Mouse (Mus musculus) left cerebral cortex, postnatal 10 days (tissue): ENCODE measurements around the gene Olfr287. TPM values are rescaled to one million over a fixed set of nuclear protein-coding genes. Genes with fewer than 3 reads are reported as not detected.
A peak's percentile ranks its signal among the peaks of the same experiment; 100 is the strongest.

Source experiments
- DNase-seq, 2 experiments: peaks; one replicate each; pipeline ENCODE4 v3.0.0; 2021 to 2022; ENCODE audit warnings: low spot score in 2 of 2, mixed read lengths in 1 of 2; ENCODE audit errors: extremely low spot score in 1 of 2
- intact Hi-C: fragments of 180-260 bp; cut with DNase I; formaldehyde crosslinking; loops from one replicate; pipeline ENCODE4 v1.15.1; 2025
- total RNA-seq, 2 experiments: library from RNA; stranded (reverse); gene quantifications; 2 replicates each; pipeline ENCODE4 v1.2.3; 2021

The Olfr287 gene
- total RNA-seq = 1 to 10 TPM in 1 of 2 experiments, not detected in 1; 1.6 TPM

DNA sequence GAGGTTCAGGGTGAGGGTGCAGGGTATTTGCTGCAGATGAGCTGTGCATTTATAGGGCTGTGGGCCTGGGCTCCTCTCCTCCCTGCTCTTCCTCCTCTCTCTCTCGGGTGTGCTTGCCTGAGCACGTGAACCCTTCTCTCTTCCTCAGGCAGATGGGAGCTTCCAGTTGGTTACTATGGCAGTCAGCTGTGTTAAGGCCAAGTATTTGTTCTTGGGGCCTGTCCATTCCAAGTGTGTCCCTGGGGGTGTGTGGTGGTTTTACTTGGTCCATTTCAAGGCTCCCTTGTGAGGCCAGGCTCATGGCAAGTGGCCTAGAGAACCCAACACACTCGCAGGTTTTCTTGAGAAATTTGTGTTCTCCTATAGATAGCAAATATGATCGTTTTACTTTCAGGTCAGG is at the start of gene Olfr287, which contains the start of gene Gm44579:
Olfr287 (minus strand) TSS at position 180 of the 400 bp plus-strand sequence.
Gm44579 (minus strand) TSS at position 101 of the 400 bp plus-strand sequence.
- no peak for DNase-seq
- intact Hi-C loops = no loop called here

DNA sequence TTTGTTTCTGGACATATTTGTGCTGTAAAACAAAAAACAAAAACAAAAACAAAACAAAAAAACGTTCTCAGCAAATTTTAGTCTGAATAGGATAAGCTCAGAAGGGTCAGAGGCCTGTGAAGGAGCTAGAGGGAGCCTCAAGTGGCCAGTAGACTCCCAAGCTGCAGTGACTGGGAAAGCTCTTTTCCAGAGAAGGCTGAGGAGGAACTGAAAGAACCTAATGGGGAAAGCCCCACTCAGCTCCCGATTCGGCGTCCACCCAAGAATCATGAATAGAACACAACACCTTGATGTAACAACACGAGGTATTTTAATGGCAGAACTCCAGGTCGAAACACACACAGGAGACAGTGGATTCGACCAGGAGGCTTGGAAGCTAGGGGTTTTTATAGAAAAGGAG is 36.9 kb upstream of the Olfr287 start:
- intact Hi-C loops = no loop called here
- no peak for DNase-seq

DNA sequence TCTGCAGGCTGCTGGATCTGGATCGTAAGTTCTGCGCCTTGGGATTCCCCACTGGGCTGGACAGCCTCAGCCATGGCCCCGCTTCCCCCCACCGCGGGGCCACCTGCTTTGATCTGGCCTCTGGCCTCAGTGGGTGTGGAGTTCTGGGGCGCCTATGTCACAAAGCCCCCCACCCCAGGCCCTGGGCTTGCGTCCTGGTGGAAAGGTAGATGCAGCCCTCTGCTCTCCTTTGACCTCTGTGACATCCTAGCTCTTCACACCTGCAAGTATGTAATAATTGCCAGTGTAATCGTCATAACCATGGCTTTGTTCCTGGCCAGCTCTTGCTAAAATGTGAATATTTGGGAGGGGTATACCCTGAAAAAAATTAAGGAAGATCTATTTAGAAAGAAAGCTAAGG is 36.3 kb upstream of the Olfr287 start, which contains the start of gene H1fnt:
H1fnt (minus strand) TSS at position 101 of the 400 bp plus-strand sequence.
- DNase-seq = no peak
- intact Hi-C loops = no loop called here

DNA sequence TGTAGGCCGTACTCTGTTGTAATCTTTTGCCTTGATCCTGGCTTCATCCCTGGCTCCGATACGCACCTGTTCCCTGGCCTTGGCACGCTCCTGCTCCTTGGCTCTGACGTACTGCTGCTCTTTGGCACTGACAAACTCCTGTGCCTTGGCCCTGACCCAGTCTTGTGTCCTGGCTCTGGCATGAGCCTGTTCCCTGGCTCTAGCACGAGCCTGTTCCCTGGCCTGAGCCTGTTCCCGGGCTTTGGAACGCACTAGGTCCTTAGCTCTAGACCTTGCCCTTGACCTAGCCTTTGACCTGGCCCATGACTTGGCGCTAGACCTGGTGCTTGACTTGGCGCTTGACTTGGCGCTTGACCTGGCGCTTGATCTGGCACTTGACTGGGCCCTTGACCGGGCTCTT is 35.4 kb upstream of the Olfr287 start:
- DNase-seq = peak in 1 of 2 experiments; percentile 16
- intact Hi-C loops = no loop called here

- no peak for DNase-seq
- intact Hi-C loops = no loop called here
Measured at GRCm38 (mm10) chr15:98235442-98235841, 14.6 kb upstream of the Olfr287 start.

- no peak for DNase-seq
- intact Hi-C loops = no loop called here
Measured at GRCm38 (mm10) chr15:98234350-98234749, 13.5 kb upstream of the Olfr287 start, which contains the start of gene Olfr286. TSS of gene Olfr286 (minus strand) at chr15:98234450.

GRCm38 (mm10) chr15:98226096-98226495 is 5.2 kb upstream of the Olfr287 start:
- intact Hi-C loops = no loop called here

GRCm38 (mm10) chr15:98225610-98226009 is 4.8 kb upstream of the Olfr287 start:
- DNase-seq = no peak
- intact Hi-C loops = no loop called here

More at GRCm38 (mm10) chr15:98226096-98226495, 5.2 kb upstream of the Olfr287 start:
- no peak for DNase-seq

DNA sequence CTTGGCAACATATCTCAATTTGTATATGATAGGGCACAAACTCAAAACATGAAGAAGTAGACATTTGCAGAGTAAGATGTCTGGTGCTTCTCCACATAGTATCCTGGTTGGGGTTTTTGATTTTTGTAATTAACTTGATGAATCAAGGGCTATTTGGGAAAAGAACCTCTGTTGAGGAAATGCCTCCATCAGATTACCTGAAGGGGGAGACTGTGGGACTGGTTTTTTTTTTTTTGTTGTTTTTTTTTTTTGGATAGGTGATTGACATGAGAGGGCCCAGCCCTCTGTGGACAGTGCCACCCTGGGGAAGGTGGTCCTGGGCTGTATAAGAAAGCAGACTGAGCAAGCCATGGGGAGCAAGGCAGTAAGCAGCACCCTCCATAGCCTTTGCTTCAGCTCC is 1.5 kb upstream of the Olfr287 start:
- no peak for DNase-seq
- intact Hi-C loops = no loop called here

DNA sequence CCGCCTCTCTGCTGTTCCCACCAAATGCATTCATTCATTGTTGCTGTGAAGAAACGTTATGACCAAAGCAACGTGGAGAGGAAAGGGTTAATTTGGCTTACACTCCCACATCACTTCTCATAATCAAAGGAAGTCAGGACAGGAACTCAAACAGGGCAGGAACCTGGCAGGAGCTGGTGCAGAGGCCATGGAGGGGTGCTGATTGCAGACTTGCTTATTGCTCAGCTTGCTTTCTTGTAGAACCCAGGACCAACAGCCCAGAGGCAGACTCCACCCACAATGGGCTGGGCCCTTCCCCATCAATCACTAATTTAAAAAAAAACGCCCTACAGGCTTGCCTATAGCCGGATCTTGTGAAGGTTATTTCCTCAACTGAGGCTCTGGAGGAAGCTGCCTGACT is 6.7 kb downstream of the Olfr287 start:
- intact Hi-C loops = no loop called here
- DNase-seq = peak in 1 of 2 experiments; percentile 22

- intact Hi-C loops = no loop called here
- DNase-seq = no peak
Measured at GRCm38 (mm10) chr15:98213336-98213870, 7.5 kb downstream of the Olfr287 start.

DNA sequence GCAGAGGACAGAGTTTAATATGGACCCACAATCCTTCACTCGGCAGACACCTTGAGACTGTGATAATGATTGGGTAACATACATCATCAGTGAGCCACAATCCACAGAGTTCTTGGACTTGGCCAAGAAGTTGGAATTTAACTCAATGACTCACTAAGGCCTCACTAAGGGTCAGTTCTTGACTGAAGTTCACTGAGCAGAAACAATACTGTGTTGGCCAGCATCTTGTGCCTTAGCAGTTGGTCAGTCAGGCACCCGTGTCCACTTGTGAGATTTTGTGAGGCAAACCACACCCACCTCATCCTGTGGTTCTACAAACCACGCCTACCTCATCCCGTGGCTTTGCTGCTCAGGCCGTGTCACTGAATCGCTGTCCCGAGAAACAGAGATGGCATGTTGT is 11.2 kb downstream of the Olfr287 start:
- intact Hi-C loops = no loop called here

DNA sequence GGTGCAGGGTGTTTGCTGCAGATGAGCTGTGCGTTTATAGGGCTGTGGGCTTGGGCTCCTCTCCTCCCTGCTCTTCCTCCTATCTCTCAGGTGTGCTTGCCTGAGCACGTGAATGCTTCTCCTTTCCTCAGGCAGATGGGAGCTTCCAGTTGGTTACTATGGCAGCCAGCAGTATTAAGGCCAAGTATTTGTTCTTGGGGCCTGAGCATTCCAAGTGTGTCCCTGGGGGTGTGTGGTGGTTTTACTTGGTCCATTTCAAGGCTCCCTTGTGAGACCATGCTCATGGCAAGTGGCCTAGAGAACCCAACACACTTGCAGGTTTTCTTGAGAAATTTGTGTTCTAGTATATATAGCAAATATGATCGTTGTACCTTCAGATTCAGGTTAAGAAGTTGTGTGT is 25.4 kb downstream of the Olfr287 start, which contains the start of gene Olfr288:
Olfr288 (minus strand) TSS at position 101 of the 400 bp plus-strand sequence.
- no peak for DNase-seq
- intact Hi-C loops = no loop called here

More for the DNA sequence above, 11.2 kb downstream of the Olfr287 start:
- DNase-seq = no peak

DNA sequence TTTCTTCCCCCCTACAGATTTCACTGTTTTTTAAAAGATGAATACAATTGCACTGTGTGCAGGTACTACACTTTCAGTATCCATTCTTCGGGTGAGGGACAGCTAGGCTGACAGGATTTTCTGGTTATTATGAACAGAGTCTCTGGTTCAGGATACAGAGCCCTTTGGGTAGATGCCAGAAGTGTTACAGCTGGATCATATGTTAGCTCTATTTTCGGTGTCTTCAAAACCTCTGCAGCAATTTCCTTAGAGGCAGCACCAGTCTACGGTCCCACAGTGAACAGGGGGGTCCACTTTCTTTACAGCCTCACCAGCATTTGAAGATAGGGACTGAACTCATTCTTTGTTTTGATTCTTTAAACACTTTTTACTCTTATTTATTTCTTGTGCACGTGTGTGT is 36.4 kb downstream of the Olfr287 start:
- no peak for DNase-seq
- intact Hi-C loops = loop anchor here (5.0 to 10.0 kb wide), 2 partner anchors 223 to 320 kb away; no protein-coding TSS in a partner anchor

- no peak for DNase-seq
- intact Hi-C loops = loop anchor here (2.0 to 10.0 kb wide), 3 partner anchors 207 to 323 kb away; no protein-coding TSS in a partner anchor
Measured at GRCm38 (mm10) chr15:98181856-98182570, 38.8 kb downstream of the Olfr287 start.

- intact Hi-C loops = loop anchor here (2.0 to 10.0 kb wide), 3 partner anchors 208 to 324 kb away; no protein-coding TSS in a partner anchor
- DNase-seq = peak; percentile 89 to 95
Measured at GRCm38 (mm10) chr15:98181132-98181711, 39.6 kb downstream of the Olfr287 start.

- no peak for DNase-seq
- intact Hi-C loops = loop anchor here (2.0 to 10.0 kb wide), 3 partner anchors 208 to 324 kb away; no protein-coding TSS in a partner anchor
Measured at GRCm38 (mm10) chr15:98180567-98181131, 40.2 kb downstream of the Olfr287 start.

DNA sequence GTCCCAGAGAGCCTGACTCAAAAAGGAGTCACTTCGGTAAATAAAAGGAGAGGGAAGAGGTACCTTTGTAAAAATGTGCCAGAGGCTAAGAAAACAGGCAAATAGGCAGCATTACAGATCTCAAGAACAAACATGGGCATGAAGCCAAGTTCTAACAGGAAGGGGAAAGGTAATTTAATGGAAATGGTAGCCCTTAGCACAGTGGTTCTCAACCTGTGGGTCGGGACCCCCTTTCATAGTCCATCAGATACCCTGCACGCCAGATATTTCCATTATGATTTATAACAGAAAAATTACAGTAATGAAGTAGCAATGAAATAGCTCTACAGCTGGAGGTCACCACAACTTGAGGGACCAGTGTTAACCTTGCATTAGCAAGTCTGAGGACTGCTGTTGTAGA is 43.5 kb downstream of the Olfr287 start:
- intact Hi-C loops = no loop called here
- DNase-seq = no peak

DNA sequence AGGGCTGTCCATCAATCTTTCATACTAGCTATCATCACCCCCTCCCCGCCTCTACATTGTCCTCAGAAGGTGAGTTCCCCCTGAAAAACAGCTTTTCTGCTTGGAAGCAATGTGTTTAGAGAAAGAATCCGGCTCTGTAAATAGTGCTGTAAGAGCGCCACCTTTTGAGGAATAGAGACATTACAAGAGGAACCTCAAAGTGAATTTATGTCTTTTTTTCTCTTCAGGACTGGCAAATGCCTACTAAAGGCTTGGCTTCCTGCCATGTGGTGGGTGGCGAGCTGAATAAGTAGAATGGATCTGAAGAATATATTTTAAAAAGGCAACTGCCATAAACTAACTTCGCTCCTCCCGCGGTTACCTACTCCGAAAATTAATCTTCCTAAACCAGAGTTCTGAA is 47.0 kb downstream of the Olfr287 start:
- intact Hi-C loops = loop anchor here (5.0 kb wide), 1 partner anchor 82 kb away; the partner anchor contains the start of genes Pfkm and Senp1
- peak; percentile 80 to 84 for DNase-seq
